Mouse (Mus musculus) olfactory bulb, adult 2 months (tissue): ENCODE data around the gene Gorasp1.

Experiments used
- CTCF ChIP-seq: fragments of 200-500 bp; IDR thresholded peaks from 2 replicates; pipeline ENCODE4 v1.5.1; 2012; ENCODE audit warnings: low read depth, mild to moderate bottlenecking, low read length, moderate library complexity; ENCODE audit not compliant: insufficient read depth
- POLR2A ChIP-seq: fragments of 200-500 bp; IDR thresholded peaks from 2 replicates; pipeline ENCODE4 v1.6.1; 2012; ENCODE audit warnings: mild to moderate bottlenecking, low read depth, low read length, moderate library complexity; ENCODE audit not compliant: insufficient read depth

DNA sequence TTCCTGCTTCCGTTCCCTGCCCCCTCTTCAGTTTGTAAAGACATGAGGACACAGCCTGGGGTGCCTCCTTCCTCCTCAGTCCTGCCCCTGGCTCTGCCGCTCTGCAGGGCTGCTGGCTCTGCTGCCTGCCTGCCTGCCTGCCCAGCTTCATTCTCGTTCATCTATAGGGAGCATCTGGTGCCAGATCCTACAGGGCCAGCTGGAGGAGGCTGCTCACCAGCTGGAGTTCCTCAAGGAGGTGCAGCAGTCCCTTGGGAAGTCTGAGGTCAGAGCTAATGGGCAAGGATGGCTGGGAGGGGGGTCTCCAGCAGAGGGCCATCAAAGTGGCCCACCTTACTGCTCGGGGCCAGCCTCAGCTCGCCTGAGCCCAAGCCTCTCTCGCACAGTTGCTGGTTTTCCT, 13.1 kb upstream of the Gorasp1 start:
- TF ChIP-seq CTCF: no peak
- TF ChIP-seq POLR2A: no peak
